Mouse (Mus musculus): ENCODE measurements at regions not wholly inside any gene's neighbourhood (a gene's known extent, or its start where the extent isn't known, plus 50 kb on each side); places are given as distances from the start of the nearest gene placed in this dataset.

GRCm38 (mm10) chr7:37305463-37305862 is 468.0 kb downstream of the Zfp536 start:
- Histone ChIP-seq H3K4me1 (replicated peaks; ENCODE audit: control insufficient read depth, insufficient read depth, low read length) (no peaks in the 10 kb centered on the region), H3K27me3 (replicated peaks; ENCODE audit: control insufficient read depth, insufficient read depth, low read length) (no peaks in the 10 kb centered on the region), H3K4me2 (ENCODE audit: low read length) (no peak overlapping the region), H3K9ac (replicated peaks; ENCODE audit: low read depth, low read length) (no peak overlapping the region), H3K9me3 (ENCODE audit: control insufficient read depth, low read length) (no peaks in the 10 kb centered on the region), H3K36me3 (ENCODE audit: control insufficient read depth, insufficient read depth) (no peaks in the 10 kb centered on the region), H3K4me3 (replicated peaks; ENCODE audit: low read length) (no peak overlapping the region), H3K27ac (ENCODE audit: low read length) (no peak overlapping the region)
- WGBS = 70% methylated on average over 9 of the region's 9 CpGs
- no peak for ATAC-seq

GRCm38 (mm10) chr7:37307191-37307590 is 466.2 kb downstream of the Zfp536 start:
- Histone ChIP-seq H3K4me1 (replicated peaks; ENCODE audit: control insufficient read depth, insufficient read depth, low read length) (no peaks in the 10 kb centered on the region), H3K9ac (replicated peaks; ENCODE audit: low read depth, low read length) (no peak overlapping the region), H3K4me3 (replicated peaks; ENCODE audit: low read length) (no peak overlapping the region), H3K27ac (ENCODE audit: low read length) (no peak overlapping the region), H3K9me3 (ENCODE audit: control insufficient read depth, low read length) (no peaks in the 10 kb centered on the region), H3K36me3 (ENCODE audit: control insufficient read depth, insufficient read depth) (no peaks in the 10 kb centered on the region), H3K27me3 (replicated peaks; ENCODE audit: control insufficient read depth, insufficient read depth, low read length) (no peaks in the 10 kb centered on the region), H3K4me2 (ENCODE audit: low read length) (no peak overlapping the region)
- no peak for ATAC-seq
- 84% methylated on average over 4 of the region's 4 CpGs for WGBS

GRCm38 (mm10) chr7:37324653-37325052 is 448.8 kb downstream of the Zfp536 start:
- H3K27ac ChIP-seq (ENCODE audit: low read length) = no peak overlapping the region
- H3K4me1 ChIP-seq (replicated peaks; ENCODE audit: control insufficient read depth, insufficient read depth, low read length) = 0 out of 2 replicates have a peak, but pooled peaks cover 3% of the 10 kb centered on the region
- H3K4me2 ChIP-seq (ENCODE audit: low read length) = no peak overlapping the region
- H3K9me3 ChIP-seq (ENCODE audit: control insufficient read depth, low read length) = no peaks in the 10 kb centered on the region
- H3K36me3 ChIP-seq (ENCODE audit: control insufficient read depth, insufficient read depth) = no peaks in the 10 kb centered on the region
- no peak overlapping the region for H3K9ac ChIP-seq (replicated peaks; ENCODE audit: low read depth, low read length)
- no peak overlapping the region for H3K4me3 ChIP-seq (replicated peaks; ENCODE audit: low read length)
- no peak for ATAC-seq
- no peaks in the 10 kb centered on the region for H3K27me3 ChIP-seq (replicated peaks; ENCODE audit: control insufficient read depth, insufficient read depth, low read length)
- 88% methylated on average over 7 of the region's 7 CpGs for WGBS

GRCm38 (mm10) chr7:37333451-37333850 is 440.0 kb downstream of the Zfp536 start:
- no peaks in the 10 kb centered on the region for H3K36me3 ChIP-seq (ENCODE audit: control insufficient read depth, insufficient read depth)
- WGBS = 78% methylated on average over 16 of the region's 16 CpGs
- no peaks in the 10 kb centered on the region for H3K27me3 ChIP-seq (replicated peaks; ENCODE audit: control insufficient read depth, insufficient read depth, low read length)
- no peak overlapping the region for H3K27ac ChIP-seq (ENCODE audit: low read length)
- no peak for ATAC-seq
- no peak overlapping the region for H3K4me3 ChIP-seq (replicated peaks; ENCODE audit: low read length)
- peaks cover 25% of the 10 kb centered on the region for H3K4me1 ChIP-seq (replicated peaks; ENCODE audit: control insufficient read depth, insufficient read depth, low read length)
- H3K9ac ChIP-seq (replicated peaks; ENCODE audit: low read depth, low read length) = no peak overlapping the region
- no peaks in the 10 kb centered on the region for H3K9me3 ChIP-seq (ENCODE audit: control insufficient read depth, low read length)
- H3K4me2 ChIP-seq (ENCODE audit: low read length) = no peak overlapping the region

GRCm38 (mm10) chr7:37335212-37335611 is 438.2 kb downstream of the Zfp536 start:
- no peak overlapping the region for H3K4me2 ChIP-seq (ENCODE audit: low read length)
- no peak overlapping the region for H3K27ac ChIP-seq (ENCODE audit: low read length)
- H3K27me3 ChIP-seq (replicated peaks; ENCODE audit: control insufficient read depth, insufficient read depth, low read length) = no peaks in the 10 kb centered on the region
- H3K9me3 ChIP-seq (ENCODE audit: control insufficient read depth, low read length) = no peaks in the 10 kb centered on the region
- 56% methylated on average over 7 of the region's 7 CpGs for WGBS
- no peaks in the 10 kb centered on the region for H3K36me3 ChIP-seq (ENCODE audit: control insufficient read depth, insufficient read depth)
- no peak overlapping the region for H3K4me3 ChIP-seq (replicated peaks; ENCODE audit: low read length)
- H3K9ac ChIP-seq (replicated peaks; ENCODE audit: low read depth, low read length) = no peak overlapping the region
- ATAC-seq = no peak
- peaks cover 29% of the 10 kb centered on the region for H3K4me1 ChIP-seq (replicated peaks; ENCODE audit: control insufficient read depth, insufficient read depth, low read length)

- ATAC-seq = peak; percentile 33; the same call in 1 of the 2 replicates
- Histone ChIP-seq H3K36me3 (ENCODE audit: control insufficient read depth, insufficient read depth) (no peaks in the 10 kb centered on the region), H3K27ac (ENCODE audit: low read length) (peak overlapping the region; percentile 90), H3K9ac (replicated peaks; ENCODE audit: low read depth, low read length) (peak overlapping the region; percentile 57), H3K4me2 (ENCODE audit: low read length) (peak overlapping the region; percentile 79), H3K9me3 (ENCODE audit: control insufficient read depth, low read length) (no peaks in the 10 kb centered on the region), H3K4me3 (replicated peaks; ENCODE audit: low read length) (peak overlapping the region; percentile 42), H3K27me3 (replicated peaks; ENCODE audit: control insufficient read depth, insufficient read depth, low read length) (no peaks in the 10 kb centered on the region), H3K4me1 (replicated peaks; ENCODE audit: control insufficient read depth, insufficient read depth, low read length) (peaks cover 29% of the 10 kb centered on the region)
- 3% methylated on average over 12 of the region's 12 CpGs for WGBS
These were observed 437.1 kb downstream of the Zfp536 start for GRCm38 (mm10) chr7:37336171-37336850.

GRCm38 (mm10) chr7:37336851-37337531 is 436.4 kb downstream of the Zfp536 start:
- ATAC-seq = peak; percentile 86

GRCm38 (mm10) chr7:37337616-37338015 is 435.8 kb downstream of the Zfp536 start:
- no peaks in the 10 kb centered on the region for H3K36me3 ChIP-seq (ENCODE audit: control insufficient read depth, insufficient read depth)
- H3K9me3 ChIP-seq (ENCODE audit: control insufficient read depth, low read length) = no peaks in the 10 kb centered on the region
- peak; percentile 23 for ATAC-seq
- WGBS = 22% methylated on average over 11 of the region's 11 CpGs
- peak overlapping the region; percentile 90 for H3K27ac ChIP-seq (ENCODE audit: low read length)
- H3K9ac ChIP-seq (replicated peaks; ENCODE audit: low read depth, low read length) = peak overlapping the region; percentile 44
- H3K4me1 ChIP-seq (replicated peaks; ENCODE audit: control insufficient read depth, insufficient read depth, low read length) = peaks cover 32% of the 10 kb centered on the region
- H3K27me3 ChIP-seq (replicated peaks; ENCODE audit: control insufficient read depth, insufficient read depth, low read length) = no peaks in the 10 kb centered on the region
- H3K4me2 ChIP-seq (ENCODE audit: low read length) = peak overlapping the region; percentile 79
- peak overlapping the region; percentile 18 for H3K4me3 ChIP-seq (replicated peaks; ENCODE audit: low read length)

More at GRCm38 (mm10) chr7:37336851-37337531, 436.4 kb downstream of the Zfp536 start:
- Histone ChIP-seq H3K4me2 (ENCODE audit: low read length) (peak overlapping the region; percentile 79), H3K27ac (ENCODE audit: low read length) (peak overlapping the region; percentile 90), H3K9ac (replicated peaks; ENCODE audit: low read depth, low read length) (peak overlapping the region; percentile 57), H3K9me3 (ENCODE audit: control insufficient read depth, low read length) (no peaks in the 10 kb centered on the region), H3K4me3 (replicated peaks; ENCODE audit: low read length) (peak overlapping the region; percentile 42), H3K36me3 (ENCODE audit: control insufficient read depth, insufficient read depth) (no peaks in the 10 kb centered on the region), H3K27me3 (replicated peaks; ENCODE audit: control insufficient read depth, insufficient read depth, low read length) (no peaks in the 10 kb centered on the region), H3K4me1 (replicated peaks; ENCODE audit: control insufficient read depth, insufficient read depth, low read length) (peaks cover 29% of the 10 kb centered on the region)
- 2% methylated on average over 28 of the region's 28 CpGs for WGBS

- H3K27me3 ChIP-seq (replicated peaks; ENCODE audit: control insufficient read depth, insufficient read depth, low read length) = no peaks in the 10 kb centered on the region
- 13% methylated on average over 11 of the region's 11 CpGs for WGBS
- H3K4me1 ChIP-seq (replicated peaks; ENCODE audit: control insufficient read depth, insufficient read depth, low read length) = peaks cover 37% of the 10 kb centered on the region
- no peak overlapping the region; the same call in 1 of the 2 replicates for H3K9ac ChIP-seq (replicated peaks; ENCODE audit: low read depth, low read length)
- H3K27ac ChIP-seq (ENCODE audit: low read length) = peak overlapping the region; percentile 90
- peak overlapping the region; percentile 79 for H3K4me2 ChIP-seq (ENCODE audit: low read length)
- ATAC-seq = 0 out of 2 replicates have a peak, but pooled peaks have one; percentile 4
- H3K36me3 ChIP-seq (ENCODE audit: control insufficient read depth, insufficient read depth) = no peaks in the 10 kb centered on the region
- no peak overlapping the region for H3K4me3 ChIP-seq (replicated peaks; ENCODE audit: low read length)
- no peaks in the 10 kb centered on the region for H3K9me3 ChIP-seq (ENCODE audit: control insufficient read depth, low read length)
These were observed 435.4 kb downstream of the Zfp536 start for GRCm38 (mm10) chr7:37338067-37338501.

Data from forebrain, embryonic 16.5 days (tissue).